Mouse (Mus musculus) forebrain, embryonic 14.5 days (tissue): ENCODE data around the gene Prom1. TPM values are rescaled to one million over a fixed set of nuclear protein-coding genes. Genes with fewer than 3 reads are reported as not detected.

Experiments used
- ATAC-seq: fragments of 200-750 bp; cut with Nextera tagmentation; 2 replicates; pipeline ENCODE4 v1.8.0; 2017; ENCODE audit warnings: mild to moderate bottlenecking, moderate library complexity
- DNase-seq: peaks from one replicate; pipeline ENCODE4 v3.0.0-alpha.2; 2015; ENCODE audit warnings: low spot score
- H3K27ac ChIP-seq: fragments of 300-500 bp; sonication (generic); 2 replicates; pipeline ENCODE4 v1.5.1; 2014; ENCODE audit warnings: low read depth, mild to moderate bottlenecking, control low read depth, low read length, moderate library complexity
- H3K27me3 ChIP-seq: fragments of 300-500 bp; sonication (generic); replicated peaks from 2 replicates; pipeline ENCODE4 v1.6.1; 2014; ENCODE audit warnings: low read length, control low read depth, mixed read lengths; ENCODE audit not compliant: control insufficient read depth, insufficient read depth
- H3K36me3 ChIP-seq: fragments of 300-500 bp; sonication (generic); 2 replicates; pipeline ENCODE4 v1.6.1; 2014; ENCODE audit warnings: low read length, control low read depth; ENCODE audit not compliant: control insufficient read depth, insufficient read depth
- H3K4me1 ChIP-seq: fragments of 300-500 bp; sonication (generic); 2 replicates; pipeline ENCODE4 v1.6.1; 2014; ENCODE audit warnings: antibody characterized with exemption, low read length, control low read depth; ENCODE audit not compliant: control insufficient read depth, insufficient read depth
- H3K4me2 ChIP-seq: fragments of 300-500 bp; sonication (generic); 2 replicates; pipeline ENCODE4 v1.6.1; 2014; ENCODE audit warnings: mild to moderate bottlenecking, control low read depth, low read length
- H3K4me3 ChIP-seq: fragments of 300-500 bp; sonication (generic); 2 replicates; pipeline ENCODE4 v1.5.1; 2014; ENCODE audit warnings: low read depth, low read length, control low read depth
- H3K9ac ChIP-seq: fragments of 300-500 bp; sonication (generic); 2 replicates; pipeline ENCODE4 v1.6.1; 2014; ENCODE audit warnings: mild to moderate bottlenecking, low read length, control low read depth, moderate library complexity
- H3K9me3 ChIP-seq: fragments of 300-500 bp; sonication (generic); replicated peaks from 2 replicates; pipeline ENCODE4 v1.6.1; 2016; ENCODE audit warnings: low read length, control low read depth, mixed read lengths; ENCODE audit not compliant: control insufficient read depth
- WGBS: fragments of 180-500 bp; shearing (Covaris S2); extraction: QIAGEN DNeasy Blood & Tissue Kit; methylation state at CpG from one replicate; pipeline ENCODE4 v1.1.7; 2014; 5-methylcytosine and 5-hydroxymethylcytosine counted together
- polyA plus RNA-seq: library from polyadenylated mRNA; unstranded; fragments of >200 nt; fragmentation: Nextera tagmentation; extraction: Ambion mirVana; gene quantifications from 2 replicates; pipeline ENCODE4 v1.2.1, GENCODE M21; 2014

The Prom1 gene
- polyA plus RNA-seq, 1 experiment from 2014 or later: 52.4 TPM

GRCm38 (mm10) chr5:44058258-44058657 is 43.6 kb downstream of the Prom1 start:
- ATAC-seq (no peak), DNase-seq (no peak)
- no peaks in the 10 kb centered on the region for H3K4me1 ChIP-seq
- no peaks in the 10 kb centered on the region for H3K27me3 ChIP-seq
- no peak overlapping the region for H3K4me3 ChIP-seq
- no peak overlapping the region for H3K9ac ChIP-seq
- peaks cover 22% of the 10 kb centered on the region; the same call in 1 of the 2 replicates for H3K36me3 ChIP-seq
- WGBS: 96% methylated on average over 3 of the region's 3 CpGs
- no peak overlapping the region for H3K4me2 ChIP-seq
- no peaks in the 10 kb centered on the region for H3K9me3 ChIP-seq
- no peak overlapping the region for H3K27ac ChIP-seq

GRCm38 (mm10) chr5:44050213-44050612 is 51.6 kb downstream of the Prom1 start:
- Histone ChIP-seq H3K27ac (no peak overlapping the region), H3K36me3 (peaks cover 18% of the 10 kb centered on the region; the same call in 1 of the 2 replicates), H3K9ac (no peak overlapping the region), H3K4me2 (no peak overlapping the region), H3K4me1 (no peaks in the 10 kb centered on the region), H3K9me3 (no peaks in the 10 kb centered on the region), H3K4me3 (no peak overlapping the region), H3K27me3 (no peaks in the 10 kb centered on the region)
- no peak for ATAC-seq
- DNase-seq: no peak
- WGBS: 88% methylated on average over 8 of the region's 8 CpGs

GRCm38 (mm10) chr5:44049395-44049976 is 52.3 kb downstream of the Prom1 start:
- Histone ChIP-seq H3K9ac (no peak overlapping the region), H3K9me3 (no peaks in the 10 kb centered on the region), H3K4me2 (no peak overlapping the region), H3K36me3 (peaks cover 19% of the 10 kb centered on the region), H3K4me1 (no peaks in the 10 kb centered on the region), H3K4me3 (no peak overlapping the region), H3K27me3 (no peaks in the 10 kb centered on the region), H3K27ac (no peak overlapping the region)
- DNase-seq (no peak), ATAC-seq (no peak)
- WGBS: 71% methylated on average over 6 of the region's 6 CpGs

DNA sequence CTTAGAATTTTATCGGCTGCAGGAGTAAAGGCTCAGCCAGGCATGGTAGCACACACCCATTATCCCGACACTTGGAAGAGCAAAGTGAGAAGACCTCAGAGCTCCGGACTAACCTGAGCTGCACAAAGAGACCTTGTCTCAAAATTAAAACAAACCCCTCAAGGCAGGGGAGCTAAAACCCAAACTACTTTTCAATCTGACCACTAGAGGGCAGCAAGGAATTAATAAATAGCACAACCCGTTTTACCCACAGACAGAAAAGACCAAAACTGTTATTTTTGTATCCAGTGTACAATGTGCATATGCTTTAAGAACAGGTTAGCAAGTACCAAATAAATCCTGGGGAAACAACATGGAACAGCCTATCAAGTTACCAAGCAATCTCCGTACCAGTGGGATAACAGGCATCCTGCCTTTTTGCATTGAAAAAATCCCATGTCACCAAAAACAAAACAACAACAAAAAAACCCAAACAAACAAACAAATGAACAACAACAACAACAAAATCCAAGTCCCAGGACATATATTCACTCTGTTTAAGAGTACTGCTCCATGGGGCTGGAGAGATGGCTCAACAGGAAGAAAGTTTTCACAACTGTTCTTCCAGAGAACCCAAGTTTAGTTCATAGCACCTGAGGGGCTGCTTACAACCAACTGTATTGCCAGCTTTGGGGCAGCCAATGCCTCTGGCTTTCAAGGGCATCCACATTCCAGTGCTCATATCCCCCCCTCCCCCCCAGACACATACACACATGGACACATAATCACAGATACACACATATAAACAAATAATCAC is 53.1 kb downstream of the Prom1 start:
- no peaks in the 10 kb centered on the region for H3K4me1 ChIP-seq
- no peak overlapping the region for H3K9ac ChIP-seq
- H3K27ac ChIP-seq: no peak overlapping the region
- DNase-seq (peak; percentile 89), ATAC-seq (peak; percentile 72)
- 39% methylated on average over 5 of the region's 5 CpGs for WGBS
- no peaks in the 10 kb centered on the region for H3K27me3 ChIP-seq
- no peaks in the 10 kb centered on the region for H3K9me3 ChIP-seq
- H3K4me2 ChIP-seq: no peak overlapping the region
- H3K4me3 ChIP-seq: no peak overlapping the region
- peaks cover 20% of the 10 kb centered on the region for H3K36me3 ChIP-seq

- ATAC-seq: no peak
Observed at GRCm38 (mm10) chr5:44041725-44042124, 60.1 kb downstream of the Prom1 start.

GRCm38 (mm10) chr5:44041056-44041455 is 60.8 kb downstream of the Prom1 start:
- 83% methylated on average over 3 of the region's 3 CpGs for WGBS
- Histone ChIP-seq H3K4me3 (no peak overlapping the region), H3K4me1 (no peaks in the 10 kb centered on the region), H3K4me2 (no peak overlapping the region), H3K9me3 (no peaks in the 10 kb centered on the region), H3K27me3 (no peaks in the 10 kb centered on the region), H3K36me3 (peaks cover 25% of the 10 kb centered on the region), H3K27ac (no peak overlapping the region), H3K9ac (no peak overlapping the region)
- ATAC-seq (no peak), DNase-seq (no peak)

More at GRCm38 (mm10) chr5:44041725-44042124, 60.1 kb downstream of the Prom1 start:
- no peaks in the 10 kb centered on the region for H3K9me3 ChIP-seq
- H3K4me2 ChIP-seq: no peak overlapping the region
- no peak overlapping the region for H3K27ac ChIP-seq
- H3K4me3 ChIP-seq: no peak overlapping the region
- no peak for DNase-seq
- H3K36me3 ChIP-seq: peaks cover 21% of the 10 kb centered on the region
- no peaks in the 10 kb centered on the region for H3K27me3 ChIP-seq
- WGBS: 79% methylated on average over 1 of the region's 1 CpGs
- no peaks in the 10 kb centered on the region for H3K4me1 ChIP-seq
- no peak overlapping the region for H3K9ac ChIP-seq

DNA sequence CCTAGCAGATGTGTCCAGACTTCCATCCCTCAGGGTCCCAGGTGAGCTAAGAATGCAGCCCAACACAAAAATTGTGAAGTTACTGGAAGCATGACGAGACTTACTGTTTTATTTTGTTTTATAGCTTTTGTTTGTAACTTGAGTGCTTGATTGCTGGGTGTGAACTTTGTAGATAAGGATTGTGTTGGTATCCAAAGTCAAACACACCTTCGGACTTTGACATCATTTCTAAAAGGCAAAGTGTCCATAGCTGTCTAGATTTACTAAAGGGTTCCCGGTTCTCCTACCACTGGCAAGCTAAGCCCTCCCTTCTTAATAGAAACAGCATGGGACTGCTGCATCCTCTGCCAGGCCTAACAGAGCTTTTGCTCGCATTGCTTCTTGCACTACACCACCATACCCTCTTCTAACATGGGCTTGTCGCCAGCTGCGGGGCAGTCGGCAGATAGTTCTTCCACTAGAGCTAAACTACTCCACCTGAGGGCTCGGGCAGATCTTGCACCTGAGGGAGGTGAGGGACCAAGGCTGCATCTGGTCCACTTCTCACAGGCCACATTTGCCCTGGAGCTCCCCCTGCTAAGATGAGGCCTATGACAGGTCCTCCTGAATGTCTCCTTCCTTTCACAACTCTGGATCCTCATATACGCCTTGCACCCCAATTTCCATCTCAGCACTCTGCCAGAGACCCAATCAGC is 103.4 kb downstream of the Prom1 start:
- Histone ChIP-seq H3K36me3 (peaks cover 23% of the 10 kb centered on the region), H3K27me3 (no peaks in the 10 kb centered on the region), H3K9ac (no peak overlapping the region), H3K4me2 (no peak overlapping the region), H3K4me1 (no peaks in the 10 kb centered on the region), H3K4me3 (no peak overlapping the region), H3K9me3 (no peaks in the 10 kb centered on the region), H3K27ac (no peak overlapping the region)
- DNase-seq: no peak
- 96% methylated on average over 9 of the region's 9 CpGs for WGBS
- no peak for ATAC-seq

DNA sequence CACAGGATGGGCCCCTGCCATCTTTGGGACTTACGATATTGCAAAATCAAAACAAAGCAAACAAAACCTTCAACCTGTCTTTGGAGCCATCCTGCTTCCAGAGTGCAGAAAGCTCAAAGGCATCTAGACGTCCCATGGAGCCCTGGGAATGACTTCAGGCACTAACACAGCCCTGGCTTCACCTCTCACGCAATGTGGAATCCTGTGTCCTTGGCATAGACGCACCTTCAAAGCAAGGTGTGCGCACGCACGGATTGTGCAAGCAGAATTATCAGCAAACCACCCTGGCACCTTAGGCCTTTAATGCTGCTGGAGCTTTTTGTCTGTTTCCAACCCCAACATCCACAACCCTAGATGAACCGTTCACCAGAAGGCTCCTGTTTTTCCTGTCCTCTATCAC is 104.2 kb downstream of the Prom1 start:
- ATAC-seq (no peak), DNase-seq (no peak)
- H3K4me3 ChIP-seq: no peak overlapping the region
- no peak overlapping the region for H3K4me2 ChIP-seq
- H3K9me3 ChIP-seq: no peaks in the 10 kb centered on the region
- peaks cover 21% of the 10 kb centered on the region for H3K36me3 ChIP-seq
- H3K27me3 ChIP-seq: no peaks in the 10 kb centered on the region
- WGBS: 92% methylated on average over 8 of the region's 8 CpGs
- H3K4me1 ChIP-seq: no peaks in the 10 kb centered on the region
- H3K9ac ChIP-seq: no peak overlapping the region
- H3K27ac ChIP-seq: no peak overlapping the region

DNA sequence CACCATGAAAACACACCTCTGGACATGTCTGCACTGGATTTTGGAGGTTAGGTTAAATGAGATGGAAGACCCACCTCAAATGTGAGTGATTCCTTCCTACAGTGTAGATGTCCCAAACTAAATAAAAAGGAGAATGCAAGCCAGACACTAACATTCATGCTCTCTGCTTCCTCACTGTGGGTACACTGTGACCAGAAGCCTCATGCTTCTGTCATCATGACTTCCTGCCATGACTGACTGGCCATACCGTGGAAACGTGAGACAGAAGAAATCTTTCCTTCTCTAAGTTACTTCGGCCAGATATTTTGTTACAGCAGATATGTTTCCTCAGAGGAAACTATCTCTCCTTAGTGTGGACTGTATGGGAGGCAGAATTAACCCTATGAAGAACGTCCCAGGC is 105.7 kb downstream of the Prom1 start:
- H3K9ac ChIP-seq: no peak overlapping the region
- H3K27me3 ChIP-seq: no peaks in the 10 kb centered on the region
- DNase-seq: no peak
- H3K27ac ChIP-seq: no peak overlapping the region
- WGBS: 94% methylated on average over 4 of the region's 4 CpGs
- H3K36me3 ChIP-seq: peaks cover 11% of the 10 kb centered on the region
- H3K9me3 ChIP-seq: no peaks in the 10 kb centered on the region
- H3K4me1 ChIP-seq: no peaks in the 10 kb centered on the region
- no peak overlapping the region for H3K4me3 ChIP-seq
- ATAC-seq: no peak
- H3K4me2 ChIP-seq: no peak overlapping the region
